Comparison of ENCODE assay signal across 14 mouse cellular contexts in genomic region chr1:130984441-130984840, GRCm38 (mm10). TPM values are rescaled to one million over a fixed set of nuclear protein-coding genes. Genes with fewer than 3 reads are reported as not detected.
DNase-seq lines count a peak whose midpoint lies in the region; ATAC-seq and TF ChIP-seq lines count a peak whose summit lies in the region.
"Had no signal": no experiment of that assay in that cellular context is flagged by ENCODE, and none has a peak within 500 bp of the region (broad histone marks: within the 10 kb centered on the region; RNA-seq: fewer than 3 reads in every experiment).

No protein-coding gene starts in this region.

- H3K27ac ChIP-seq in cerebellum, adult 2 months (ENCODE audit: insufficient read depth, low read length) = no peak overlapping the region
- H3K27ac ChIP-seq in kidney, postnatal 0 days = no peak overlapping the region
- no peak overlapping the region for H3K27ac ChIP-seq in midbrain, postnatal 0 days (ENCODE audit: low read depth, low read length)
- no peak overlapping the region for H3K27ac ChIP-seq in midbrain, embryonic 10.5 days (replicated peaks)
- H3K27ac ChIP-seq: forebrain, embryonic 15.5 days; hindbrain, embryonic 14.5 days had no signal

- 63% methylated on average over 7 of the region's 7 CpGs for WGBS in cerebellum, adult 2 months
- WGBS in kidney, postnatal 0 days = 61% methylated on average over 7 of the region's 7 CpGs
- WGBS in midbrain, postnatal 0 days = 55% methylated on average over 7 of the region's 7 CpGs
- WGBS in midbrain, embryonic 10.5 days = 63% methylated on average over 7 of the region's 7 CpGs

- TF ChIP-seq POLR2A in cerebellum, adult 2 months (IDR thresholded peaks at IDR 0.05; ENCODE audit: borderline replicate concordance, insufficient read depth, low read length) = no peak

- peak; percentile 41; the same call in 1 of the 2 replicates for TF ChIP-seq CTCF in cerebellum, adult 2 months (IDR thresholded peaks at IDR 0.05; ENCODE audit: borderline replicate concordance, insufficient read depth, low read depth, low read length)
- peak; percentile 52; the same call in 1 of the 2 replicates for TF ChIP-seq CTCF in kidney, postnatal 0 days (IDR thresholded peaks at IDR 0.05; ENCODE audit: low read depth)
- peak; percentile 18; the same call in 1 of the 2 replicates for TF ChIP-seq CTCF in midbrain, postnatal 0 days (IDR thresholded peaks at IDR 0.05)

- DNase-seq in cerebellum, adult 2 months = peak in 1 of 2 experiments; percentile 4
- DNase-seq in cerebellum, postnatal 4 days (ENCODE audit: low spot score in 2 of 2) = no peak
- DNase-seq in kidney, postnatal 0 days (ENCODE audit: low spot score) = peak; percentile 31
- no peak for DNase-seq in kidney, adult 18-20 months
- no peak for DNase-seq in midbrain, postnatal 0 days (ENCODE audit: low spot score)
- DNase-seq in midbrain, embryonic 10.5 days (ENCODE audit: low spot score) = no peak
- no peak for DNase-seq in adrenal gland, adult 18-20 months (ENCODE audit: low spot score in 2 of 2)
- no peak for DNase-seq in adrenal gland, postnatal 10 days
- DNase-seq: thymus, postnatal 14 days had no signal

- no peaks in the 10 kb centered on the region for H3K4me1 ChIP-seq in cerebellum, adult 2 months (ENCODE audit: control insufficient read depth, insufficient read depth, low read length)
- H3K4me1 ChIP-seq in kidney, postnatal 0 days (replicated peaks; ENCODE audit: insufficient read depth, low read length) = no peaks in the 10 kb centered on the region
- no peaks in the 10 kb centered on the region for H3K4me1 ChIP-seq in midbrain, postnatal 0 days (ENCODE audit: insufficient read depth, low read length)
- H3K4me1 ChIP-seq in midbrain, embryonic 10.5 days = no peaks in the 10 kb centered on the region
- H3K4me1 ChIP-seq: forebrain, embryonic 15.5 days had no signal

- no peaks in the 10 kb centered on the region; the same call in 1 of the 2 replicates for H3K27me3 ChIP-seq in cerebellum, adult 2 months (ENCODE audit: control insufficient read depth, insufficient read depth, low read length)
- H3K27me3 ChIP-seq in kidney, postnatal 0 days (ENCODE audit: insufficient read depth, low read length) = no peaks in the 10 kb centered on the region
- H3K27me3 ChIP-seq in midbrain, postnatal 0 days (ENCODE audit: insufficient read depth, low read length) = no peaks in the 10 kb centered on the region
- H3K27me3 ChIP-seq in midbrain, embryonic 10.5 days (ENCODE audit: low read depth, poor library complexity, severe bottlenecking) = no peaks in the 10 kb centered on the region
- H3K27me3 ChIP-seq: forebrain, embryonic 15.5 days had no signal

- no peak overlapping the region for H3K4me2 ChIP-seq in kidney, postnatal 0 days (ENCODE audit: low read length)
- no peak overlapping the region for H3K4me2 ChIP-seq in midbrain, postnatal 0 days (ENCODE audit: low read depth, low read length, poor library complexity, severe bottlenecking)
- H3K4me2 ChIP-seq: forebrain, embryonic 15.5 days; hindbrain, embryonic 14.5 days had no signal

- H3K36me3 ChIP-seq in kidney, postnatal 0 days (ENCODE audit: insufficient read depth, low read length) = no peaks in the 10 kb centered on the region
- no peaks in the 10 kb centered on the region for H3K36me3 ChIP-seq in midbrain, postnatal 0 days (ENCODE audit: insufficient read depth, low read length)
- no peaks in the 10 kb centered on the region for H3K36me3 ChIP-seq in midbrain, embryonic 10.5 days
- H3K36me3 ChIP-seq: forebrain, embryonic 15.5 days had no signal

- no peak overlapping the region for H3K4me3 ChIP-seq in cerebellum, adult 2 months (replicated peaks; ENCODE audit: insufficient read depth, low read depth, low read length)
- no peak overlapping the region for H3K4me3 ChIP-seq in kidney, postnatal 0 days (replicated peaks; ENCODE audit: low read depth, low read length)
- H3K4me3 ChIP-seq in midbrain, postnatal 0 days (ENCODE audit: low read depth, low read length) = no peak overlapping the region
- no peak overlapping the region for H3K4me3 ChIP-seq in midbrain, embryonic 10.5 days
- H3K4me3 ChIP-seq: forebrain, embryonic 15.5 days had no signal

- no peak for ATAC-seq in kidney, postnatal 0 days (replicated peaks; ENCODE audit: low FRiP score, low read depth)
- ATAC-seq in midbrain, postnatal 0 days (ENCODE audit: low FRiP score) = no peak
- ATAC-seq: forebrain, embryonic 15.5 days had no signal

- no peak overlapping the region for H3K9ac ChIP-seq in kidney, postnatal 0 days (ENCODE audit: low read depth, low read length)
- no peak overlapping the region for H3K9ac ChIP-seq in midbrain, postnatal 0 days (replicated peaks; ENCODE audit: low read length, poor library complexity, severe bottlenecking)
- H3K9ac ChIP-seq: forebrain, embryonic 15.5 days; hindbrain, embryonic 14.5 days had no signal

- no peaks in the 10 kb centered on the region for H3K9me3 ChIP-seq in kidney, postnatal 0 days (replicated peaks; ENCODE audit: low read length)
- no peaks in the 10 kb centered on the region for H3K9me3 ChIP-seq in midbrain, postnatal 0 days (ENCODE audit: low read length)
- H3K9me3 ChIP-seq in midbrain, embryonic 10.5 days (replicated peaks) = no peaks in the 10 kb centered on the region
- H3K9me3 ChIP-seq: forebrain, embryonic 15.5 days had no signal

RNA-seq across cellular contexts. Expression of gene Il10, which starts 35.2 kb away (rescaled TPM):
- not detected in 2 replicates for polyA plus RNA-seq in cerebellum, adult 2 months (2012; rRNA removed)
- 0.14 TPM in 1 of 2 replicates, not detected in the other for polyA plus RNA-seq in kidney, postnatal 0 days (2015; fragmentation: Nextera tagmentation; extraction: Ambion mirVana)
- total RNA-seq in midbrain, postnatal 0 days (2014; rRNA removed) = not detected in 2 replicates
- not detected in 2 replicates for polyA plus RNA-seq in midbrain, postnatal 0 days (2015; fragmentation: Nextera tagmentation; extraction: Ambion mirVana)
- polyA plus RNA-seq in midbrain, embryonic 10.5 days (2016; fragmentation: Nextera tagmentation; extraction: Ambion mirVana) = not detected in 2 replicates
- not detected for total RNA-seq in adrenal gland, adult 18-20 months (2021)
- not detected for total RNA-seq in adrenal gland, postnatal 10 days (2021)
- total RNA-seq: left cerebral cortex, postnatal 25 days; monocyte, adult 5-6 weeks had no signal
- polyA plus RNA-seq: C2C12; forebrain, embryonic 15.5 days; hindbrain, embryonic 14.5 days had no signal

RNA-seq across cellular contexts. Expression of gene Il19, which starts 44.5 kb away (rescaled TPM):
- 0.10 TPM in 1 of 2 replicates, not detected in the other for polyA plus RNA-seq in cerebellum, adult 2 months (2012; rRNA removed)
- 0.18 TPM in 1 of 2 replicates, not detected in the other for polyA plus RNA-seq in kidney, postnatal 0 days (2015; fragmentation: Nextera tagmentation; extraction: Ambion mirVana)
- total RNA-seq in midbrain, postnatal 0 days (2014; rRNA removed) = not detected in 2 replicates
- 0.27 TPM in 1 of 2 replicates, not detected in the other for polyA plus RNA-seq in midbrain, postnatal 0 days (2015; fragmentation: Nextera tagmentation; extraction: Ambion mirVana)
- 0.14 TPM in 1 of 2 replicates, not detected in the other for polyA plus RNA-seq in midbrain, embryonic 10.5 days (2016; fragmentation: Nextera tagmentation; extraction: Ambion mirVana)
- total RNA-seq in adrenal gland, adult 18-20 months (2021) = not detected
- not detected for total RNA-seq in adrenal gland, postnatal 10 days (2021)
- total RNA-seq: left cerebral cortex, postnatal 25 days; monocyte, adult 5-6 weeks had no signal
- polyA plus RNA-seq: forebrain, embryonic 15.5 days; hindbrain, embryonic 14.5 days had no signal
